In genomic region chr11:4949256-4950044, GRCm38 (mm10) we compare ENCODE assay signal across 8 mouse cellular contexts. TPM values are rescaled to one million over a fixed set of nuclear protein-coding genes. Genes with fewer than 3 reads are reported as not detected.
DNase-seq lines count a peak whose midpoint lies in the region; ATAC-seq and TF ChIP-seq lines count a peak whose summit lies in the region.

No protein-coding gene starts in this region.

- no peak for ATAC-seq in hindbrain, postnatal 0 days

- no peaks in the 10 kb centered on the region for H3K36me3 ChIP-seq in hindbrain, postnatal 0 days (ENCODE audit: insufficient read depth, low read length)

- peaks cover 2% of the 10 kb centered on the region for H3K27me3 ChIP-seq in cerebellum, adult 2 months (ENCODE audit: control insufficient read depth, insufficient read depth, low read length)
- peaks cover 24% of the 10 kb centered on the region; the same call in 1 of the 2 replicates for H3K27me3 ChIP-seq in hindbrain, postnatal 0 days (ENCODE audit: insufficient read depth, low read length)

- TF ChIP-seq POLR2A in cerebellum, adult 2 months (IDR thresholded peaks at IDR 0.05; ENCODE audit: borderline replicate concordance, insufficient read depth, low read length) = no peak
- TF ChIP-seq POLR2A in lung, adult 2 months (IDR thresholded peaks at IDR 0.05; ENCODE audit: borderline replicate concordance, extremely low read depth, low read depth, low read length) = no peak

- no peaks in the 10 kb centered on the region for H3K9me3 ChIP-seq in hindbrain, postnatal 0 days (ENCODE audit: low read length)

- H3K4me2 ChIP-seq in hindbrain, postnatal 0 days (ENCODE audit: low read depth, low read length) = peak overlapping the region; percentile 67

- DNase-seq in cerebellum, adult 2 months = peak in 1 of 2 experiments; percentile 19
- no peak for DNase-seq in cerebellum, adult 8-10 months
- DNase-seq in 3T3-L1 (ENCODE audit: low read depth, low spot score) = peak; percentile 25
- DNase-seq in embryo, embryonic 11.5 days (ENCODE audit: low read depth, low spot score) = peak; percentile 64
- DNase-seq in hindbrain, postnatal 0 days (ENCODE audit: low spot score) = peak; percentile 39
- DNase-seq in lung, adult 2 months = peak; percentile 14
- peak; percentile 54 for DNase-seq in ovary, postnatal 14 days (ENCODE audit: low spot score)
- no peak for DNase-seq in cerebellum, postnatal 4 days (ENCODE audit: low spot score in 2 of 2)

- H3K4me3 ChIP-seq in cerebellum, adult 2 months (replicated peaks; ENCODE audit: insufficient read depth, low read depth, low read length) = peak overlapping the region; percentile 12
- peak overlapping the region; percentile 67 for H3K4me3 ChIP-seq in hindbrain, postnatal 0 days (ENCODE audit: low read length)
- H3K4me3 ChIP-seq in lung, adult 2 months (replicated peaks; ENCODE audit: extremely low read depth, low read depth, low read length) = no peak overlapping the region

- H3K27ac ChIP-seq in cerebellum, adult 2 months (ENCODE audit: insufficient read depth, low read length) = no peak overlapping the region
- no peak overlapping the region for H3K27ac ChIP-seq in hindbrain, postnatal 0 days

- no peaks in the 10 kb centered on the region for H3K4me1 ChIP-seq in cerebellum, adult 2 months (ENCODE audit: control insufficient read depth, insufficient read depth, low read length)
- peaks cover 8% of the 10 kb centered on the region; the same call in 1 of the 2 replicates for H3K4me1 ChIP-seq in hindbrain, postnatal 0 days (ENCODE audit: insufficient read depth, low read length)
- peaks cover 4% of the 10 kb centered on the region for H3K4me1 ChIP-seq in lung, adult 2 months (ENCODE audit: control insufficient read depth, insufficient read depth, low read length)

- TF ChIP-seq CTCF in cerebellum, adult 2 months (IDR thresholded peaks at IDR 0.05; ENCODE audit: borderline replicate concordance, insufficient read depth, low read depth, low read length) = no peak
- TF ChIP-seq CTCF in hindbrain, postnatal 0 days (IDR thresholded peaks at IDR 0.05; ENCODE audit: low read depth) = no peak
- no peak for TF ChIP-seq CTCF in lung, adult 2 months (IDR thresholded peaks at IDR 0.05; ENCODE audit: insufficient read depth, low read length)

- peak overlapping the region; percentile 45; the same call in 1 of the 2 replicates for H3K9ac ChIP-seq in hindbrain, postnatal 0 days (replicated peaks; ENCODE audit: low read length)

- WGBS in cerebellum, adult 2 months = 10% methylated on average over 23 of the region's 23 CpGs
- WGBS in hindbrain, postnatal 0 days = 5% methylated on average over 23 of the region's 23 CpGs
- 10% methylated on average over 23 of the region's 23 CpGs for WGBS in lung, adult 2 months

RNA-seq across cellular contexts. Expression of gene Nefh, which starts 1.6 kb away (rescaled TPM):
- 197 and 273 TPM in 2 replicates for polyA plus RNA-seq in cerebellum, adult 2 months (2012; rRNA removed)
- total RNA-seq in hindbrain, postnatal 0 days (2014; rRNA removed) = 46.6 and 60.3 TPM in 2 replicates
- polyA plus RNA-seq in hindbrain, postnatal 0 days (2015; fragmentation: Nextera tagmentation; extraction: Ambion mirVana) = 21.7 and 22.5 TPM in 2 replicates
- 0.07 and 0.12 TPM in 2 replicates for polyA plus RNA-seq in lung, adult 2 months (2012; rRNA removed)

RNA-seq across cellular contexts. Expression of gene Ap1b1, which starts 37.2 kb away (rescaled TPM):
- polyA plus RNA-seq in cerebellum, adult 2 months (2012; rRNA removed) = 180 and 181 TPM in 2 replicates
- total RNA-seq in hindbrain, postnatal 0 days (2014; rRNA removed) = 141 and 150 TPM in 2 replicates
- polyA plus RNA-seq in hindbrain, postnatal 0 days (2015; fragmentation: Nextera tagmentation; extraction: Ambion mirVana) = 85.3 and 89.1 TPM in 2 replicates
- polyA plus RNA-seq in lung, adult 2 months (2012; rRNA removed) = 53.9 and 76.0 TPM in 2 replicates

RNA-seq across cellular contexts. Expression of gene Thoc5, which starts 54.3 kb away (rescaled TPM):
- 49.6 and 56.8 TPM in 2 replicates for polyA plus RNA-seq in cerebellum, adult 2 months (2012; rRNA removed)
- 30.3 and 37.8 TPM in 2 replicates for total RNA-seq in hindbrain, postnatal 0 days (2014; rRNA removed)
- polyA plus RNA-seq in hindbrain, postnatal 0 days (2015; fragmentation: Nextera tagmentation; extraction: Ambion mirVana) = 36.5 and 38.1 TPM in 2 replicates
- polyA plus RNA-seq in lung, adult 2 months (2012; rRNA removed) = 12.1 and 16.4 TPM in 2 replicates

Comparison
In these comparisons a context has a peak if more than half of its experiments do, and no peak if none do; other contexts are left out.
1. DNase-seq: peak in 3T3-L1 (single experiment), embryo, embryonic 11.5 days (single experiment), hindbrain, postnatal 0 days (single experiment), lung, adult 2 months (single experiment) and ovary, postnatal 14 days (single experiment); none in cerebellum, adult 8-10 months (single experiment) and cerebellum, postnatal 4 days (0 of 2).
2. RNA of gene Nefh, which starts 1.6 kb away (polyA plus RNA-seq): 197 to 273 TPM in cerebellum, adult 2 months and 21.7 to 22.5 TPM in hindbrain, postnatal 0 days; 0.07 to 0.12 TPM in lung, adult 2 months; every median in the first group is over 10 times any median in the second.